Mouse (Mus musculus): ENCODE measurements around the gene Atp2b2. TPM values are rescaled to one million over a fixed set of nuclear protein-coding genes. Genes with fewer than 3 reads are reported as not detected.

The Atp2b2 gene
- polyA plus RNA-seq, 1 experiment from 2014 or later, result 34.2 TPM

DNA sequence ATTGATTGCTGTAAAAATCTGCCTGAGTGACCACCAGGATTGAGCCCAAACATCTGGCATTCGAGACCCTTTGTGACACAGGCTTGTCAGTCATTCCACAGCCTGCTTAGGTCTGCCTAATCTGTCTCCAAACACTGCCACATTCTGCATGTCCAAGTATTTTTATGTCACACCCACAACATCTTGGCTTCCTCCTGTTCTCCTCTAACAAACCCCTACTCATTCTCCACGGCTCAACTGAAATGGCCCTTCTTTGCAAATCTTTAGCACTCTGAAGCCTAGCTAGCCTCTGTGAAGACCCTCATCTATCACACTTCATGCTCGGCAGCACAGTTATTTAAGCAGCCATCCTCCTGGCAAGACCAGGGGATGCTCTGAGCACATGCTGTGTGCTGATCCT, 72.7 kb downstream of the Atp2b2 start:
- 37% methylated on average over 3 of the region's 3 CpGs for WGBS
- DNase-seq (ENCODE audit: low spot score) (no peak), ATAC-seq (ENCODE audit: low FRiP score) (no peak)
- Histone ChIP-seq H3K27ac (no peak overlapping the region), H3K9me3 (ENCODE audit: control insufficient read depth, low read length) (no peaks in the 10 kb centered on the region), H3K36me3 (replicated peaks; ENCODE audit: control insufficient read depth, insufficient read depth) (no peaks in the 10 kb centered on the region), H3K4me3 (replicated peaks; ENCODE audit: low read length) (no peak overlapping the region), H3K9ac (no peak overlapping the region), H3K4me2 (replicated peaks) (no peak overlapping the region), H3K27me3 (ENCODE audit: control insufficient read depth, insufficient read depth, low read length) (no peaks in the 10 kb centered on the region), H3K4me1 (replicated peaks; ENCODE audit: control insufficient read depth, insufficient read depth, low read length) (no peaks in the 10 kb centered on the region; the same call in 1 of the 2 replicates)

- no peak overlapping the region for H3K27ac ChIP-seq
- H3K36me3 ChIP-seq (replicated peaks; ENCODE audit: control insufficient read depth, insufficient read depth), result no peaks in the 10 kb centered on the region
- H3K9ac ChIP-seq, result no peak overlapping the region
- no peak for ATAC-seq (ENCODE audit: low FRiP score)
- H3K4me2 ChIP-seq (replicated peaks), result no peak overlapping the region
- 14% methylated on average over 3 of the region's 3 CpGs for WGBS
- peaks cover 9% of the 10 kb centered on the region for H3K4me1 ChIP-seq (replicated peaks; ENCODE audit: control insufficient read depth, insufficient read depth, low read length)
- H3K4me3 ChIP-seq (replicated peaks; ENCODE audit: low read length), result no peak overlapping the region
- peak; percentile 42 for DNase-seq (ENCODE audit: low spot score)
- H3K27me3 ChIP-seq (ENCODE audit: control insufficient read depth, insufficient read depth, low read length), result no peaks in the 10 kb centered on the region
- H3K9me3 ChIP-seq (ENCODE audit: control insufficient read depth, low read length), result no peaks in the 10 kb centered on the region
These were observed 79.6 kb downstream of the Atp2b2 start for GRCm38 (mm10) chr6:113962811-113963210.

GRCm38 (mm10) chr6:113961658-113962057, 80.8 kb downstream of the Atp2b2 start:
- DNase-seq (ENCODE audit: low spot score), result no peak
- WGBS, result 89% methylated on average over 2 of the region's 2 CpGs

DNA sequence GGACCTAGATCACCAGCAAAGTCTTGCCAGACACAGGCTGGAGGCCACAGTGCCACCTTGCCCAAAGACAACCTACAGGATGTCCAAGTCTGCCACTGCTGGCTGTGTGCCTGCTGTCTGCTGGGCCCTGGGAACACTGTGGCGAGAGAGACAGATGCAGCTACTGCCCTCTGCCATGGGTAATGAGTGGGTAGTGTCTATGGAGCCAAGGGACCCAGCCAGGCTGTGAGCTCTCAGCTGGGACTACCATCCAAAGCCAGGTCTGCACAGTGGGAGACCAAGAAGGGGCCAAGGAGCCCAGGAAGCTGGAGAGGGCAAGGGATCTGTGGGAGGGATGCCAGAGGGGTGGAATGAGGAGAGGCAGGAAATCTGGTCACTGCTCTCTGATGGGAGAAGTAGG, 83.1 kb downstream of the Atp2b2 start:
- H3K4me1 ChIP-seq (replicated peaks; ENCODE audit: control insufficient read depth, insufficient read depth, low read length), result peaks cover 11% of the 10 kb centered on the region; the same call in 1 of the 2 replicates
- H3K4me3 ChIP-seq (replicated peaks; ENCODE audit: low read length), result no peak overlapping the region
- no peaks in the 10 kb centered on the region for H3K27me3 ChIP-seq (ENCODE audit: control insufficient read depth, insufficient read depth, low read length)
- 45% methylated on average over 1 of the region's 1 CpGs for WGBS
- no peak for DNase-seq (ENCODE audit: low spot score)
- H3K9ac ChIP-seq, result no peak overlapping the region
- no peak for ATAC-seq (ENCODE audit: low FRiP score)
- H3K27ac ChIP-seq, result no peak overlapping the region
- no peak overlapping the region for H3K4me2 ChIP-seq (replicated peaks)
- no peaks in the 10 kb centered on the region for H3K36me3 ChIP-seq (replicated peaks; ENCODE audit: control insufficient read depth, insufficient read depth)
- no peaks in the 10 kb centered on the region for H3K9me3 ChIP-seq (ENCODE audit: control insufficient read depth, low read length)

More at GRCm38 (mm10) chr6:113961658-113962057, 80.8 kb downstream of the Atp2b2 start:
- peaks cover 11% of the 10 kb centered on the region for H3K4me1 ChIP-seq (replicated peaks; ENCODE audit: control insufficient read depth, insufficient read depth, low read length)
- no peak overlapping the region for H3K4me2 ChIP-seq (replicated peaks)
- no peaks in the 10 kb centered on the region for H3K36me3 ChIP-seq (replicated peaks; ENCODE audit: control insufficient read depth, insufficient read depth)
- H3K27me3 ChIP-seq (ENCODE audit: control insufficient read depth, insufficient read depth, low read length), result no peaks in the 10 kb centered on the region
- ATAC-seq (ENCODE audit: low FRiP score), result no peak
- H3K27ac ChIP-seq, result no peak overlapping the region
- no peaks in the 10 kb centered on the region for H3K9me3 ChIP-seq (ENCODE audit: control insufficient read depth, low read length)
- no peak overlapping the region for H3K9ac ChIP-seq
- H3K4me3 ChIP-seq (replicated peaks; ENCODE audit: low read length), result no peak overlapping the region

DNA sequence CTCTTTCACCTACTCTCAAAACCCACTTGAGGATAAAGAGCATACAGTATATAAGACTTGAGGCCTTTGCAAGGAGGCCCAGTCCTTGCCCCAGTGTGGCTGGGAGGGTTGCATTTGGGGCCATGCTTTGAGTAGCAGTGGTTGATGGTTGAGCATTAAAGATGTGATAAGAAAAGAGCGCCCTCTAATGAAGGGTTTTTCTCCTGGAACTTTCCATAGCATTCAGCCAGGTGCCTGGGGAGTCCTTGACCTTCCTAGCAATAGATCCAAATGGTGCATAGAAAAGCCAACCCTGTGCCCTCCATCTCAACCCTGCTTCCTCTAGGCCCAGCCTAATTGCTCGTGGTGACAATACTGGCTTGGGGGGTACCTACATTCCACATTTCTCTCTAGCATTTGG, 83.7 kb downstream of the Atp2b2 start:
- Histone ChIP-seq H3K27me3 (ENCODE audit: control insufficient read depth, insufficient read depth, low read length) (no peaks in the 10 kb centered on the region), H3K9ac (no peak overlapping the region), H3K4me3 (replicated peaks; ENCODE audit: low read length) (no peak overlapping the region), H3K4me1 (replicated peaks; ENCODE audit: control insufficient read depth, insufficient read depth, low read length) (peaks cover 11% of the 10 kb centered on the region; the same call in 1 of the 2 replicates), H3K9me3 (ENCODE audit: control insufficient read depth, low read length) (no peaks in the 10 kb centered on the region), H3K4me2 (replicated peaks) (no peak overlapping the region), H3K36me3 (replicated peaks; ENCODE audit: control insufficient read depth, insufficient read depth) (no peaks in the 10 kb centered on the region), H3K27ac (no peak overlapping the region)
- ATAC-seq (ENCODE audit: low FRiP score) (no peak), DNase-seq (ENCODE audit: low spot score) (no peak)
- WGBS, result 71% methylated on average over 2 of the region's 2 CpGs

DNA sequence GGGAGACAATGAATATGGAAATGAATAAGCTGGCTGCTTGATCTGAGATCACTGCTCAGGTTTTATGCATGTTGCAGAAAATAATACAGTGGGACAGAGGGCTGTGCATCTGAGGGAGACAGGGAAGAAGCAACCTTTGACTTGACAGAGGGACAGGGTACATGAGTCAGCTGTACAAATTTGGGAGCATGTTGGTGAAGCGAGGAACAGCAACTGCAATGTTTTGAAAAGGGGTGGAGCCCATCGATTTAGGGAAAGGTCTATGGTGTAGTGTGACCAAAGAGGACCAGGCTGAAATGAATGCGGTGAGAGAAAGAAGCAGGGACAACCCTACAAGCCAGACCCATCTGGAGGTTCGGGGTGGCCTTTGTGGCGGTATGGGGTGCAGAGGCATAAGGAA, 84.4 kb downstream of the Atp2b2 start:
- Histone ChIP-seq H3K27ac (no peak overlapping the region), H3K9ac (no peak overlapping the region), H3K9me3 (ENCODE audit: control insufficient read depth, low read length) (no peaks in the 10 kb centered on the region), H3K36me3 (replicated peaks; ENCODE audit: control insufficient read depth, insufficient read depth) (no peaks in the 10 kb centered on the region), H3K4me2 (replicated peaks) (no peak overlapping the region), H3K4me1 (replicated peaks; ENCODE audit: control insufficient read depth, insufficient read depth, low read length) (peaks cover 11% of the 10 kb centered on the region; the same call in 1 of the 2 replicates), H3K27me3 (ENCODE audit: control insufficient read depth, insufficient read depth, low read length) (no peaks in the 10 kb centered on the region), H3K4me3 (replicated peaks; ENCODE audit: low read length) (no peak overlapping the region)
- 87% methylated on average over 5 of the region's 5 CpGs for WGBS
- ATAC-seq (ENCODE audit: low FRiP score), result no peak
- DNase-seq (ENCODE audit: low spot score), result no peak

- Histone ChIP-seq H3K27me3 (ENCODE audit: control insufficient read depth, insufficient read depth, low read length) (no peaks in the 10 kb centered on the region), H3K9ac (no peak overlapping the region), H3K9me3 (ENCODE audit: control insufficient read depth, low read length) (no peaks in the 10 kb centered on the region), H3K36me3 (replicated peaks; ENCODE audit: control insufficient read depth, insufficient read depth) (no peaks in the 10 kb centered on the region), H3K4me3 (replicated peaks; ENCODE audit: low read length) (no peak overlapping the region), H3K4me1 (replicated peaks; ENCODE audit: control insufficient read depth, insufficient read depth, low read length) (peaks cover 11% of the 10 kb centered on the region; the same call in 1 of the 2 replicates), H3K4me2 (replicated peaks) (no peak overlapping the region), H3K27ac (no peak overlapping the region)
- WGBS, result 81% methylated on average over 19 of the region's 19 CpGs
- ATAC-seq (ENCODE audit: low FRiP score) (no peak), DNase-seq (ENCODE audit: low spot score) (no peak)
These were observed 85.0 kb downstream of the Atp2b2 start for GRCm38 (mm10) chr6:113957232-113957940.

DNA sequence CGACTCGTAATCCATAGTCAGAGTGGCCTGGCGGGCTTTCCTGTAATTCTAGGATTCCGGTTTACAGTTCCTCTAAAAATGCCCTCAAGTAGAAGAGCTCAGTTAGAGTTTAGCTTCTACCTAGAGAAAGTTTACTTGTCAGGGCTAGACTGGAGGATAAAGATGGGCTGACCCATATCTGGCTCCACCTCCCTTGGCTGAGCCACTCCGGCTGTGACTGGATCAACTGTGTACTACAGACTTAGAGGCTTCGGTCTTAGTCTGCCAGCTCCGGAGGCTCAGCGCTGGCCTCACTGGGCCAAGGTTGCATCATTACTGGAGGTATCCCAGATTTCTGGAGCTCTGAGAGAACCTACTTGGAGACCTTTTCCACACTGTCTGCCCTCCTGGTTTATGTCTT, 94.9 kb downstream of the Atp2b2 start:
- Histone ChIP-seq H3K4me2 (replicated peaks) (no peak overlapping the region), H3K4me3 (replicated peaks; ENCODE audit: low read length) (no peak overlapping the region), H3K27me3 (ENCODE audit: control insufficient read depth, insufficient read depth, low read length) (no peaks in the 10 kb centered on the region), H3K4me1 (replicated peaks; ENCODE audit: control insufficient read depth, insufficient read depth, low read length) (no peaks in the 10 kb centered on the region), H3K27ac (no peak overlapping the region), H3K36me3 (replicated peaks; ENCODE audit: control insufficient read depth, insufficient read depth) (no peaks in the 10 kb centered on the region), H3K9me3 (ENCODE audit: control insufficient read depth, low read length) (no peaks in the 10 kb centered on the region), H3K9ac (no peak overlapping the region)
- ATAC-seq (ENCODE audit: low FRiP score) (no peak), DNase-seq (ENCODE audit: low spot score) (no peak)
- 89% methylated on average over 8 of the region's 8 CpGs for WGBS

DNA sequence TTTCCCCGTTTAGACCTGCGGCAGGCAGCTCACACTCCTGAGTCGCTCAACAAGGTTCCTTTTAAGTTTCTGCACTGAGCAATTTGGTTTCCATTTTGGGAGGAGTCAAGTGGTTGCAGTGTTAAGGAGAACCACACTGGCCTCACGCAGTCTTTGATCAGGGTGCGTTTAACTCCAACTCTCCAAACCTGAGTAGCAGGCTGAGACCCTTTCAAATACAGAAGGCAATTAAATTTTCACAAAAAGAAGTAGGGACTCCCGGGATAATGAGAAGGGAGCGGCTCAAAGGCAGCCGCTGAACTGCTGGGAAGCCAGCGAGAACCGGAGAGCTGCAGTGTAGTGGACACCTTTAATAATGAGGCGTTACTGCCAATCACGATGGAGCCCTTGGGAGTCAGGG, 100.1 kb downstream of the Atp2b2 start:
- Histone ChIP-seq H3K9ac (no peak overlapping the region), H3K4me3 (replicated peaks; ENCODE audit: low read length) (no peak overlapping the region), H3K4me1 (replicated peaks; ENCODE audit: control insufficient read depth, insufficient read depth, low read length) (peaks cover 2% of the 10 kb centered on the region; the same call in 1 of the 2 replicates), H3K27me3 (ENCODE audit: control insufficient read depth, insufficient read depth, low read length) (no peaks in the 10 kb centered on the region), H3K4me2 (replicated peaks) (no peak overlapping the region), H3K9me3 (ENCODE audit: control insufficient read depth, low read length) (no peaks in the 10 kb centered on the region), H3K27ac (no peak overlapping the region), H3K36me3 (replicated peaks; ENCODE audit: control insufficient read depth, insufficient read depth) (no peaks in the 10 kb centered on the region)
- 51% methylated on average over 12 of the region's 12 CpGs for WGBS
- DNase-seq (ENCODE audit: low spot score) (no peak), ATAC-seq (ENCODE audit: low FRiP score) (no peak)

GRCm38 (mm10) chr6:113941324-113941723, 101.1 kb downstream of the Atp2b2 start:
- WGBS, result 86% methylated on average over 5 of the region's 5 CpGs
- Histone ChIP-seq H3K9me3 (ENCODE audit: control insufficient read depth, low read length) (no peaks in the 10 kb centered on the region), H3K4me2 (replicated peaks) (no peak overlapping the region), H3K27ac (no peak overlapping the region), H3K4me3 (replicated peaks; ENCODE audit: low read length) (no peak overlapping the region), H3K9ac (no peak overlapping the region), H3K27me3 (ENCODE audit: control insufficient read depth, insufficient read depth, low read length) (no peaks in the 10 kb centered on the region), H3K4me1 (replicated peaks; ENCODE audit: control insufficient read depth, insufficient read depth, low read length) (peaks cover 10% of the 10 kb centered on the region), H3K36me3 (replicated peaks; ENCODE audit: control insufficient read depth, insufficient read depth) (no peaks in the 10 kb centered on the region)
- ATAC-seq (ENCODE audit: low FRiP score) (no peak), DNase-seq (ENCODE audit: low spot score) (no peak)
